Mouse (Mus musculus) neural tube, embryonic 13.5 days (tissue): ENCODE measurements around the gene Gm8265. TPM values are rescaled to one million over a fixed set of nuclear protein-coding genes. Genes with fewer than 3 reads are reported as not detected.
"Not testable (repeated sequence)": the region's sequence is repeated elsewhere in the genome, so short reads cannot be mapped to it uniquely, and the experiment has no call there.

Experiments
- ATAC-seq: fragments of 200-750 bp; cut with Nextera tagmentation; 2 replicates; pipeline ENCODE4 v1.8.0; 2017; ENCODE audit warnings: low read depth, mild to moderate bottlenecking, moderate TSS enrichment, moderate library complexity
- H3K27ac ChIP-seq: fragments of 300-500 bp; sonication (generic); replicated peaks from 2 replicates; pipeline ENCODE4 v1.5.1; 2015; ENCODE audit warnings: moderate library complexity, mild to moderate bottlenecking, inconsistent platforms
- H3K27me3 ChIP-seq: fragments of 300-500 bp; sonication (generic); 2 replicates; pipeline ENCODE4 v1.6.1; 2015; ENCODE audit warnings: mild to moderate bottlenecking, inconsistent platforms
- H3K36me3 ChIP-seq: fragments of 300-500 bp; sonication (generic); 2 replicates; pipeline ENCODE4 v1.6.1; 2015; ENCODE audit warnings: mild to moderate bottlenecking, inconsistent platforms
- H3K4me1 ChIP-seq: fragments of 300-500 bp; sonication (generic); replicated peaks from 2 replicates; pipeline ENCODE4 v1.6.1; 2015; ENCODE audit warnings: inconsistent platforms
- H3K4me2 ChIP-seq: fragments of 300-500 bp; sonication (generic); 2 replicates; pipeline ENCODE4 v1.6.1; 2015; ENCODE audit warnings: inconsistent platforms, mild to moderate bottlenecking, moderate library complexity
- H3K4me3 ChIP-seq: fragments of 300-500 bp; sonication (generic); 2 replicates; pipeline ENCODE4 v1.5.1; 2015; ENCODE audit warnings: mild to moderate bottlenecking, inconsistent platforms
- H3K9ac ChIP-seq: fragments of 300-500 bp; sonication (generic); 2 replicates; pipeline ENCODE4 v1.6.1; 2015; ENCODE audit warnings: moderate library complexity, mild to moderate bottlenecking, inconsistent platforms
- H3K9me3 ChIP-seq: fragments of 300-500 bp; sonication (generic); 2 replicates; pipeline ENCODE4 v1.6.1; 2016; ENCODE audit warnings: inconsistent platforms
- WGBS: fragments of 180-500 bp; shearing (Covaris S2); methylation state at CpG from one replicate; pipeline ENCODE4 v1.1.7; 2015; 5-methylcytosine and 5-hydroxymethylcytosine counted together
- polyA plus RNA-seq: library from polyadenylated mRNA; unstranded; fragments of >200 nt; fragmentation: Nextera tagmentation; extraction: Ambion mirVana; gene quantifications from 2 replicates; pipeline ENCODE4 v1.2.1, GENCODE M21; 2015

Gene Gm8265
- polyA plus RNA-seq = not detected in 2 replicates

GRCm38 (mm10) chr14:5632928-5633327 is at the start of gene Gm8265:
TSS of gene Gm8265 (minus strand) at chr14:5633028.
- H3K9me3 ChIP-seq, H3K27ac ChIP-seq, H3K36me3 ChIP-seq, H3K9ac ChIP-seq, ATAC-seq, H3K4me3 ChIP-seq, H3K4me2 ChIP-seq, H3K4me1 ChIP-seq, H3K27me3 ChIP-seq: not testable (repeated sequence)
- no CpG with 5 or more reads among the region's 1 CpGs for WGBS

Other genes starting within 250 kb of the Gm8265 start
- gene Gm3500, start 244.0 kb downstream of the Gm8265 start, polyA plus RNA-seq = 0.68 and 0.77 TPM in 2 replicates
- 2.2 and 2.6 TPM in 2 replicates for gene Gm3194, start 177.6 kb downstream of the Gm8265 start, polyA plus RNA-seq
- not detected in 2 replicates for gene Gm8246, start 155.2 kb downstream of the Gm8265 start, polyA plus RNA-seq
- not detected in 2 replicates for gene Gm3187, start 148.8 kb downstream of the Gm8265 start, polyA plus RNA-seq
- gene Gm3488, start 131.4 kb downstream of the Gm8265 start, polyA plus RNA-seq = 11.2 and 11.7 TPM in 2 replicates
- 0.17 TPM in 1 of 2 replicates, not detected in the other for gene Gm3532, start 94.5 kb downstream of the Gm8265 start, polyA plus RNA-seq
- not detected in 2 replicates for gene Gm9603, start 54.4 kb upstream of the Gm8265 start, polyA plus RNA-seq
- gene Gm3373, start 108.5 kb upstream of the Gm8265 start, polyA plus RNA-seq = 0.56 TPM in 1 of 2 replicates, not detected in the other
- 3.0 and 3.6 TPM in 2 replicates for gene Gm3383, start 175.0 kb upstream of the Gm8265 start, polyA plus RNA-seq
- not detected in 2 replicates for gene Gm3424, start 197.3 kb upstream of the Gm8265 start, polyA plus RNA-seq
- gene Gm8237, start 247.4 kb upstream of the Gm8265 start, polyA plus RNA-seq = 0.50 and 1.0 TPM in 2 replicates